Mouse (Mus musculus) Patski (cell line): ENCODE results near the gene Plin5. TPM values are rescaled to one million over a fixed set of nuclear protein-coding genes. Genes with fewer than 3 reads are reported as not detected.
A peak's percentile ranks its signal among the peaks of the same experiment; 100 is the strongest.

Experiments
- ATAC-seq: fragments of 100-300 bp; one replicate; pipeline ENCODE4 v1.8.0; 2021
- CTCF ChIA-PET: fragments of 350-600 bp; sonication (Branson Sonifier 250); formaldehyde crosslinking; loops from one replicate; lab custom pipeline; 2022; ENCODE audit warnings: inconsistent platforms; lab: Charles Lee
- POLR2A ChIA-PET: fragments of 350-600 bp; sonication (Branson Sonifier 250); formaldehyde crosslinking; loops from one replicate; lab custom pipeline; 2022; ENCODE audit warnings: antibody characterized with exemption, inconsistent platforms; lab: Charles Lee
- DNase-seq: peaks from one replicate; pipeline ENCODE4 v3.0.0-alpha.2; 2011; ENCODE audit warnings: low read depth, low spot score
- H3K27me3 ChIP-seq: fragments of 371-371 bp; one replicate; pipeline ENCODE4 v1.5.1; 2021
- CTCF ChIP-seq: fragments of 100-300 bp; IDR thresholded peaks from one replicate; pipeline ENCODE4 v1.5.1; 2021
- in situ Hi-C: fragments of 300-500 bp; cut with MboI; formaldehyde crosslinking; loops from 3 replicates; pipeline ENCODE4 v1.11.1; 2018; ENCODE audit warnings: low pct_unique_long_range_greater_than_20kb, mixed read lengths
- polyA plus RNA-seq: library from polyadenylated mRNA; unstranded; gene quantifications from one replicate; pipeline ENCODE4 v1.2.3, GENCODE M21; 2021

Gene Plin5
- polyA plus RNA-seq, 1 experiment from 2014 or later: 0.55 TPM

DNA sequence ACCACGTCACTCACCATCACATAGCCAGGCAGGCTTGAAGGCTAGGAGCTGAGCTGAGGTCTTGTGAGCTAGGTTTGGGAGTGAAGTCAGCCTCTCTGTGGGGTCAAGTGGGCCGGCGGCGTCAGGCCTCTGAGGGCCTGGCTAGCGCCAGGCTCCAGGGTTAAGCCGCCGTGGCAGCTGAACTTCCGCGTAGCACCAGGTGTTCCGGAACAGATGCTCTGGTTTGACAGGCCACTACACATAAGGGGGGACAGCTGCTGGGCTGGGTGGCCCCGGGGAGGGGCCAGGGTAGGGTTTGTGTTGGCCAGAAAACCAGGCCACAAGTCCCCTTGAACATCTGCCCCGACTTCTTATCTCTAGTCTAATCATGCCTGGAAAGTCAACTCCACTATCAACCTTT lies 30.0 kb upstream of the Plin5 start:
- TF ChIP-seq CTCF: no peak
- in situ Hi-C loops: no loop called here
- ChIA-PET POLR2A (no interaction called here), CTCF (interaction anchor here (0.9 to 1.0 kb wide), 3 partner anchors 13 to 28 kb away, joined by 3 to 4 read pairs (median 3); no protein-coding TSS in a partner anchor)
- peaks cover 78% of the 10 kb centered on the region for H3K27me3 ChIP-seq
- DNase-seq (no peak), ATAC-seq (no peak)

GRCm38 (mm10) chr17:56146131-56146530 lies 28.7 kb upstream of the Plin5 start:
- ATAC-seq (no peak), DNase-seq (no peak)
- in situ Hi-C loops: no loop called here
- CTCF ChIA-PET: no interaction called here
- no peak for TF ChIP-seq CTCF
- POLR2A ChIA-PET: no interaction called here
- H3K27me3 ChIP-seq: peaks cover 79% of the 10 kb centered on the region

- H3K27me3 ChIP-seq: peaks cover 71% of the 10 kb centered on the region
- DNase-seq (no peak), ATAC-seq (no peak)
- no peak for TF ChIP-seq CTCF
- in situ Hi-C loops: no loop called here
- POLR2A ChIA-PET: no interaction called here
- CTCF ChIA-PET: no interaction called here
Observed at GRCm38 (mm10) chr17:56144546-56144945, 27.1 kb upstream of the Plin5 start.

GRCm38 (mm10) chr17:56141702-56142605 lies 24.6 kb upstream of the Plin5 start:
- peaks cover 57% of the 10 kb centered on the region for H3K27me3 ChIP-seq
- peak; percentile 18 for ATAC-seq
- POLR2A ChIA-PET: no interaction called here
- TF ChIP-seq CTCF: no peak
- no peak for DNase-seq
- CTCF ChIA-PET: no interaction called here
- in situ Hi-C loops: no loop called here

DNA sequence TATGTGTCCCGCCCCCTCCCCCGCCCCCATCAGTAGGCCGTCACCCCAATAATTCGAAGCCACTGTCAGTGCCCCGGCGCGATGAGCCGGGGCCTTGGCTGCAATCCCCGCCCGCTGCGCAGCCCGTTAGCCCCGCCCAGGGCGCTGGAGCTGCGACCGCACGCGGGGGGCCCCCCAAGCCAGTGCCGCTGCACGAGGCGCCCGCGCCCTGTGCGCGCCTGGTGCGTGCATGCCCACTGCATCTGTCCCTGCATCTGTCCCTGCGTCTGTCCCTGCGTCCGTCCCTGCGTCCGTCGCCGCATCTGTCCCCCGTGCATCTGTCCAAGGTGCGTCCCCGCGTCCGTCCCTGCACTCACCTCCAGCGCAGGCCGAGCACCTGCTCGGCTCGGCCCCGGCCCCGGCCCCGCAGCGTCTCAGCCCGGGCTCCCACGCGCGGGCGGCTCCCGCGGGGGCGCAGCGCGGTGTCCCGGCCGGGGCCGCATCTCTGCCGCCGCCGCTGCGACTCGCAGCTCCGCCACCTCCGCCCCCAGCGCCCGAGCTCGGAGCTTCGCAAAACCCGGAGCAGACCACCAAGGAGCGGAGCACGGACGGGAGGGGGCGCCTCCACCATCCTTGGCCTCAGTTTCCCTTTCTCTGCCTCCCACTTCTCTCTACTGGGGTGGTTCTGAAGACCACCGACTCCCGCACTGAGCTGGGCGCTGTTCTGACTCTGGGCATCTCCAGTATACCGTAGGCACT lies 22.6 kb upstream of the Plin5 start, which contains the start of gene Sema6b:
Sema6b (minus strand) TSS at position 486 of the 738 bp plus-strand sequence.
- peaks cover 40% of the 10 kb centered on the region for H3K27me3 ChIP-seq
- DNase-seq: no peak
- no peak for TF ChIP-seq CTCF
- ChIA-PET POLR2A (no interaction called here), CTCF (interaction anchor here (0.8 kb wide), 1 partner anchor 116 kb away, joined by 3 read pairs; no protein-coding TSS in a partner anchor)
- in situ Hi-C loops: no loop called here
- no peak for ATAC-seq

DNA sequence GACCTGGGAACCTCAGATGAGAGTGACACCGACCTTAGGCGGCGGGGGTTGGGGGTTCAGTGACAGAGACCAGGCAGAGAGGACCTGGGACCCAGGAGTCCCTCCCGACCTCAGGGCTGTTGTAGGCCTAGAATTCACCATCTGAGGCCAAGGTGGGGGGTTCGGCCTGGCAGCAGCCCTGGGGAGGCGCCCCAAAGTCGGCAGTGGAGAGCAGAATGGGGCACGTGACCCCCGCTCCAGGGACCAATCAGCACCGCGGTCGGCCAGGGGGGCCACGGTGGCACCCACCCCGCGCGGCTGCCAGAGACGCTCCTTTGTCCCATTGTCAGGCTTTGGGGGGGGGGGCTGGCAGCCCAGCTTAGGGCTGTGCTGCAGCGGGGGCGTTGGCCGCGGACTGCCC lies 22.0 kb upstream of the Plin5 start:
- in situ Hi-C loops: no loop called here
- CTCF ChIA-PET: interaction anchor here (0.8 kb wide), 1 partner anchor 116 kb away, joined by 3 read pairs; no protein-coding TSS in a partner anchor
- DNase-seq (no peak), ATAC-seq (no peak)
- POLR2A ChIA-PET: no interaction called here
- no peak for TF ChIP-seq CTCF
- peaks cover 34% of the 10 kb centered on the region for H3K27me3 ChIP-seq

- in situ Hi-C loops: no loop called here
- TF ChIP-seq CTCF: no peak
- CTCF ChIA-PET: no interaction called here
- POLR2A ChIA-PET: no interaction called here
- peaks cover 21% of the 10 kb centered on the region for H3K27me3 ChIP-seq
- ATAC-seq (no peak), DNase-seq (no peak)
Observed at GRCm38 (mm10) chr17:56137839-56138613, 20.6 kb upstream of the Plin5 start.

GRCm38 (mm10) chr17:56136558-56136957 lies 19.2 kb upstream of the Plin5 start:
- in situ Hi-C loops: no loop called here
- H3K27me3 ChIP-seq: peaks cover 16% of the 10 kb centered on the region
- ATAC-seq: no peak
- POLR2A ChIA-PET: no interaction called here
- CTCF ChIA-PET: interaction anchor here (1.0 to 2.6 kb wide), 2 partner anchors 14 to 23 kb away, joined by 3 to 12 read pairs; no protein-coding TSS in a partner anchor
- no peak for TF ChIP-seq CTCF
- no peak for DNase-seq

DNA sequence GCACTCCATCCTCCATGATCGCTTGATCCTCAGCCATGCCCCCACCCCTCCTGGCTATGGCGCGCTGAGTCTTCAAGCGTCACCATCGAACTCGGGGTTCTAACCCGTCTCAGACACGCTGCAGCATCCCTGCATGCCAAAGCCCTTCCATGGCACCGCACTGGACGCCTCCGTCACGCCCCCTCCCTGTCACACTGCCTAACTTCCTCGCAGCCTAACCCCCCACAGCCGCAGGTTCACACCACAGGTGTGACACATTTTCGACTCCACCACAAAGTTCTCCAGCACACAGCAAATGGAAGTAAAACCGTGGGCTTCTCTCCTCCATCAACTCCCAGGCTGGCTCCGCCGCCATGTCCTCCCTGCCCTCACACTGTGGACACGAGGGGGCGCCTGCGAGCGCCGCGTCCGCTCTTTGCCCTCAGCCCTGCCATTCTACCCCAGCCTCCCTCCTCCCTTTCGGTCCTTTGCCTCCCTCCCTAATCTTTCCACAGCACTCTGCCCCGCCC lies 17.1 kb upstream of the Plin5 start:
- no peak for ATAC-seq
- no peak for DNase-seq
- in situ Hi-C loops: loop anchor here (5.0 kb wide), 1 partner anchor 118 kb away; no protein-coding TSS in a partner anchor
- TF ChIP-seq CTCF: no peak
- POLR2A ChIA-PET: no interaction called here
- CTCF ChIA-PET: interaction anchor here (0.7 to 3.1 kb wide), 6 partner anchors 22 to 121 kb away, joined by 3 to 12 read pairs (median 6); no protein-coding TSS in a partner anchor
- H3K27me3 ChIP-seq: peaks cover 8% of the 10 kb centered on the region
